Mouse (Mus musculus): ENCODE measurements around the gene Irf6. TPM values are rescaled to one million over a fixed set of nuclear protein-coding genes. Genes with fewer than 3 reads are reported as not detected.

Irf6 gene
- total and polyA plus RNA-seq, 3 experiments = 0.15 to 0.19 TPM; not detected in 1

GRCm38 (mm10) chr1:193125835-193126234, 27.1 kb upstream of the Irf6 start:
- H3K4me1 ChIP-seq (ENCODE audit: control insufficient read depth in 1 of 2, insufficient read depth in 2 of 2, low read length in 2 of 2) = peaks cover 2 to 11% of the 10 kb centered on the region in 2 experiments; a peak in 2 of 4 replicates
- H3K4me3 ChIP-seq (ENCODE audit: control insufficient read depth in 1 of 2, insufficient read depth in 1 of 2, low read depth in 2 of 2, low read length in 2 of 2) = no peak overlapping the region
- H3K36me3 ChIP-seq (ENCODE audit: control insufficient read depth in 1 of 2, insufficient read depth in 2 of 2, low read length in 2 of 2) = peaks cover 13 to 16% of the 10 kb centered on the region in 2 experiments
- peak in 1 of 3 experiments; percentile 22; a peak in 1 of 6 replicates for TF ChIP-seq CTCF (IDR thresholded peaks at IDR 0.05 in 2 of 3, conservative IDR thresholded peaks at IDR 0.05 in 1 of 3; ENCODE audit: control insufficient read depth in 1 of 3, insufficient read depth in 1 of 3, low read depth in 2 of 3, low read length in 3 of 3, poor library complexity in 1 of 3, severe bottlenecking in 1 of 3)
- TF ChIP-seq RAD21 (IDR thresholded peaks at IDR 0.05; ENCODE audit: low read depth, low read length) = peak; percentile 31
- TF ChIP-seq SMC3 (IDR thresholded peaks at IDR 0.05; ENCODE audit: low read depth, low read length) = peak; percentile 23; the same call in 1 of the 2 replicates
- TF ChIP-seq ELF1 (IDR thresholded peaks at IDR 0.05; ENCODE audit: low read depth, low read length) = no peak
- H3K27ac ChIP-seq (ENCODE audit: control insufficient read depth, low read depth, low read length) = no peak overlapping the region
- H3K27me3 ChIP-seq (ENCODE audit: control insufficient read depth in 1 of 2, insufficient read depth in 2 of 2, low read length in 2 of 2) = no peaks in the 10 kb centered on the region
- peak; percentile 42 for DNase-seq (ENCODE audit: low read depth, low spot score)
- peaks cover 27% of the 10 kb centered on the region for H3K79me2 ChIP-seq (ENCODE audit: control insufficient read depth, insufficient read depth, low read length, poor library complexity)
- H3K9ac ChIP-seq (ENCODE audit: control insufficient read depth, low read depth, low read length, poor library complexity, severe bottlenecking) = no peak overlapping the region
- no peaks in the 10 kb centered on the region for H3K9me3 ChIP-seq (replicated peaks; ENCODE audit: insufficient read depth, low read length)

- no peak overlapping the region for H3K4me3 ChIP-seq (ENCODE audit: control insufficient read depth in 1 of 2, insufficient read depth in 1 of 2, low read depth in 2 of 2, low read length in 2 of 2)
- no peak for TF ChIP-seq MAFK (IDR thresholded peaks at IDR 0.05; ENCODE audit: borderline replicate concordance, low read depth, low read length)
- no peak for TF ChIP-seq USF1 (IDR thresholded peaks at IDR 0.05; ENCODE audit: low read depth, low read length)
- TF ChIP-seq CTCF (IDR thresholded peaks at IDR 0.05 in 2 of 3, conservative IDR thresholded peaks at IDR 0.05 in 1 of 3; ENCODE audit: control insufficient read depth in 1 of 3, insufficient read depth in 1 of 3, low read depth in 2 of 3, low read length in 3 of 3, poor library complexity in 1 of 3, severe bottlenecking in 1 of 3) = no peak
- TF ChIP-seq KAT2A (conservative IDR thresholded peaks at IDR 0.05; ENCODE audit: low read depth, low read length) = no peak
- no peak for TF ChIP-seq POLR2A (IDR thresholded peaks at IDR 0.05; ENCODE audit: control insufficient read depth in 1 of 2, insufficient read depth in 1 of 2, low read depth in 1 of 2, low read length in 2 of 2, poor library complexity in 1 of 2)
- no peak for TF ChIP-seq ELF1 (IDR thresholded peaks at IDR 0.05; ENCODE audit: low read depth, low read length)
- no peak for TF ChIP-seq ZC3H11A (IDR thresholded peaks at IDR 0.05; ENCODE audit: low read depth, low read length)
- TF ChIP-seq TAL1 (IDR thresholded peaks at IDR 0.05; ENCODE audit: low read length) = no peak
- no peak for TF ChIP-seq ZNF384 (IDR thresholded peaks at IDR 0.05; ENCODE audit: low read depth, low read length)
- no peak for TF ChIP-seq BHLHE40 (IDR thresholded peaks at IDR 0.05; ENCODE audit: borderline replicate concordance, low read depth, low read length)
- TF ChIP-seq MAX (IDR thresholded peaks at IDR 0.05; ENCODE audit: low read length) = no peak
- no peak for TF ChIP-seq SMC3 (IDR thresholded peaks at IDR 0.05; ENCODE audit: low read depth, low read length)
- TF ChIP-seq POLR2AphosphoS2 (IDR thresholded peaks at IDR 0.05; ENCODE audit: low read length) = no peak
- no peak for TF ChIP-seq TCF12 (IDR thresholded peaks at IDR 0.05; ENCODE audit: low read depth, low read length)
- H3K79me2 ChIP-seq (ENCODE audit: control insufficient read depth, insufficient read depth, low read length, poor library complexity) = peaks cover 27% of the 10 kb centered on the region
- no peaks in the 10 kb centered on the region for H3K27me3 ChIP-seq (ENCODE audit: control insufficient read depth in 1 of 2, insufficient read depth in 2 of 2, low read length in 2 of 2)
- no peak overlapping the region for H3K9ac ChIP-seq (ENCODE audit: control insufficient read depth, low read depth, low read length, poor library complexity, severe bottlenecking)
- H3K4me1 ChIP-seq (ENCODE audit: control insufficient read depth in 1 of 2, insufficient read depth in 2 of 2, low read length in 2 of 2) = peaks cover 2 to 16% of the 10 kb centered on the region in 2 experiments; a peak in 3 of 4 replicates
- H3K9me3 ChIP-seq (replicated peaks; ENCODE audit: insufficient read depth, low read length) = no peaks in the 10 kb centered on the region
- H3K27ac ChIP-seq (ENCODE audit: control insufficient read depth, low read depth, low read length) = no peak overlapping the region
- peaks cover 12 to 22% of the 10 kb centered on the region in 2 experiments for H3K36me3 ChIP-seq (ENCODE audit: control insufficient read depth in 1 of 2, insufficient read depth in 2 of 2, low read length in 2 of 2)
- DNase-seq (ENCODE audit: low read depth, low spot score) = peak; percentile 23
Observed at GRCm38 (mm10) chr1:193128055-193128454, 24.9 kb upstream of the Irf6 start.
